Comparison of ENCODE assay signal across 8 mouse cellular contexts in the genomic region with DNA sequence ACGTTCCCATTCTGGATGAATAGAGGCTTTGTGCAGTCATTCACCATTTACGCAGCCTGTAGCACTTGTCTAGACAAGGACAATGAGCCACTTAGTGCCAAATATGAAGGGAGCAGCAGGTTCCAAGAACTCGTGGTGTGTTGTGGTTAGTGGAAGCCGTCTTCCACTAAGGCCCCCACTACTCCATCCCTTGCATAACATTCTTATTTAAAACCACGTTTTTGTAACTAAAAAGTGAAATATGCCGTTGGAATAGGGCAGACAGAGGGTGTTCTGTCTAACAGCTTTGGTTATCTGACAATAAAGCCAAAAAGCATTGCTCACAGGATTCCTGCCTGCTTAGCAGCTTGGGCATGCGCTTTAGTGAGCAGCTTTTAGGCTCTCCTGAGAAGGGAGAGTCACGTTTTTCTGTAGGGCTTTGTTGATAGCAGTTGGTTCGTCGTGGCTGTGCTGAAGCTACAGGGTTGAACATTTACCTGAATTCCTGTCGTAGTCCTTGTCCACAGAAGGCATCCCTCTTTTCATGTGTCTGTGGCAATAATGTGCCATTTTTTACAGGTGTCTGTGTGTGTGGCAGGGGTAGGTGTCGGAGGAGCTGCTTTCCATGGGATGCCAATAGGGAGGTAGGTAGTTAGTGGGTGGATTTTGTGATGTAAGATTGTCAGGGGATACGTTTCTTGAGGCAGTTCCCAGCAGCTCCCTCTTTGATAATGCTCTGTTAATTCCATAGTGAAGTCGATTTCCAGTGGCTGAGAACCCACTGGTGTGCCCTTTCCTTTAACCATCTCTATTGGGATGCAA.
DNase-seq lines count a peak whose midpoint lies in the region; ATAC-seq and TF ChIP-seq lines count a peak whose summit lies in the region.

No protein-coding gene starts in this region.

- H3K27me3 ChIP-seq in embryonic facial prominence, embryonic 14.5 days (replicated peaks; ENCODE audit: control insufficient read depth, insufficient read depth, low read length), result no peaks in the 10 kb centered on the region
- no peaks in the 10 kb centered on the region for H3K27me3 ChIP-seq in midbrain, embryonic 15.5 days (replicated peaks)

- ATAC-seq in embryonic facial prominence, embryonic 14.5 days (ENCODE audit: low read depth), result peak; percentile 70; the same call in 1 of the 2 replicates
- ATAC-seq in midbrain, embryonic 15.5 days (replicated peaks), result peak; percentile 94

- WGBS in embryonic facial prominence, embryonic 14.5 days, result 48% methylated on average over 14 of the region's 14 CpGs
- WGBS in midbrain, embryonic 15.5 days, result 25% methylated on average over 14 of the region's 14 CpGs

- no peak overlapping the region for H3K9ac ChIP-seq in embryonic facial prominence, embryonic 14.5 days (ENCODE audit: low read depth, low read length)
- no peak overlapping the region for H3K9ac ChIP-seq in midbrain, embryonic 15.5 days

- no peak overlapping the region; the same call in 1 of the 2 replicates for H3K4me2 ChIP-seq in embryonic facial prominence, embryonic 14.5 days (ENCODE audit: low read depth, low read length)
- peak overlapping the region; percentile 36 for H3K4me2 ChIP-seq in midbrain, embryonic 15.5 days

- no peaks in the 10 kb centered on the region for H3K9me3 ChIP-seq in embryonic facial prominence, embryonic 14.5 days (ENCODE audit: control insufficient read depth, low read length)
- H3K9me3 ChIP-seq in midbrain, embryonic 15.5 days, result no peaks in the 10 kb centered on the region

- DNase-seq in brain, adult 2 months (ENCODE audit: low read depth, low spot score), result peak; percentile 68
- peak; percentile 67 for DNase-seq in embryonic facial prominence, embryonic 14.5 days (ENCODE audit: low spot score)
- peak; percentile 23 to 62 for DNase-seq in layer of hippocampus, adult 2 months (ENCODE audit: low spot score in 2 of 2)
- no peak for DNase-seq in kidney, adult 18-20 months
- DNase-seq in adrenal gland, postnatal 10 days, result no peak
- DNase-seq in spleen, postnatal 36 days (ENCODE audit: low spot score in 2 of 2), result no peak
- no peak for DNase-seq in heart, adult 8-10 months (ENCODE audit: low spot score)

- 0 out of 2 replicates have a peak, but pooled peaks cover 3% of the 10 kb centered on the region for H3K4me1 ChIP-seq in embryonic facial prominence, embryonic 14.5 days (ENCODE audit: control insufficient read depth, insufficient read depth, low read length)
- no peaks in the 10 kb centered on the region for H3K4me1 ChIP-seq in midbrain, embryonic 15.5 days

- no peak for TF ChIP-seq CTCF in layer of hippocampus, adult 2 months (conservative IDR thresholded peaks at IDR 0.05)

- no peak overlapping the region for H3K4me3 ChIP-seq in embryonic facial prominence, embryonic 14.5 days (ENCODE audit: low read depth, low read length)
- H3K4me3 ChIP-seq in layer of hippocampus, adult 2 months, result peak overlapping the region; percentile 45
- peak overlapping the region; percentile 2; the same call in 1 of the 2 replicates for H3K4me3 ChIP-seq in midbrain, embryonic 15.5 days

- H3K36me3 ChIP-seq in embryonic facial prominence, embryonic 14.5 days (ENCODE audit: control insufficient read depth, insufficient read depth, low read length), result no peaks in the 10 kb centered on the region
- H3K36me3 ChIP-seq in midbrain, embryonic 15.5 days (replicated peaks), result no peaks in the 10 kb centered on the region

- no peak overlapping the region for H3K27ac ChIP-seq in embryonic facial prominence, embryonic 14.5 days (replicated peaks; ENCODE audit: low read depth, low read length)
- H3K27ac ChIP-seq in layer of hippocampus, adult 2 months, result peak overlapping the region; percentile 56
- peak overlapping the region; percentile 57 for H3K27ac ChIP-seq in midbrain, embryonic 15.5 days

Comparison
In these comparisons a context has a peak if more than half of its experiments do, and no peak if none do; other contexts are left out.
1. DNase-seq: peak in brain, adult 2 months (single experiment), embryonic facial prominence, embryonic 14.5 days (single experiment) and layer of hippocampus, adult 2 months (2 of 2); none in kidney, adult 18-20 months (single experiment), adrenal gland, postnatal 10 days (single experiment), spleen, postnatal 36 days (0 of 2) and heart, adult 8-10 months (single experiment).